Mouse (Mus musculus): ENCODE measurements around the gene Gm428.

DNA sequence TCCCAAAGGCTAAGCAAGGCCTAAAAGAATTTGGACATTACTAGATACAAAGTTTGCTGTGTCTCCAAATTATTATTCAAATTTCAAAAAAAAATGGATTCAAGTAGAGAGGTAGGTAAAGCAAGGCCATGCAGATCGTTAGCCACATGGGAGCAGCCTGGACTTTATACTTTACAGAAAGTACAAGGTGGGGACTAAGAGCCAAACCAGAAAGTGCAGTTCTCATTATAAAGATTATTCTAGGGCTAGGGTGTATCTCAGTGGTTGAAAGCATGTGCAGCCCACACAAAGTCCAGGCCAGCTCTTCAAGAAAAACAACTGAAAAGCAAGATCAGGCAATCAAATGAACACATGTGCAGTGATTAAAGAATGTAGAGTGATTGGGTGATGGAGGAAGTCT lies 35.4 kb downstream of the Gm428 start:
- no peak for TF ChIP-seq ZMIZ1 (IDR thresholded peaks at IDR 0.05; ENCODE audit: low read depth, low read length)
- no peak for TF ChIP-seq HCFC1 (IDR thresholded peaks at IDR 0.05; ENCODE audit: low read depth, low read length)
- no peak for TF ChIP-seq TBP (conservative IDR thresholded peaks at IDR 0.05; ENCODE audit: low read depth, low read length)
- TF ChIP-seq CTCF (conservative IDR thresholded peaks at IDR 0.05 in 1 of 2, IDR thresholded peaks at IDR 0.05 in 1 of 2; ENCODE audit: low read depth in 2 of 2, low read length in 2 of 2), result no peak
- no peak for TF ChIP-seq RCOR1 (conservative IDR thresholded peaks at IDR 0.05; ENCODE audit: low read depth, low read length)
- no peak for TF ChIP-seq USF1 (IDR thresholded peaks at IDR 0.05; ENCODE audit: low read depth, low read length)
- no peak for TF ChIP-seq EP300 (IDR thresholded peaks at IDR 0.05; ENCODE audit: low read length)
- TF ChIP-seq IRF4 (IDR thresholded peaks at IDR 0.05; ENCODE audit: low read depth, low read length), result no peak
- TF ChIP-seq MAX (IDR thresholded peaks at IDR 0.05; ENCODE audit: low read length), result no peak

Measured in CH12.LX (cell line).